Mouse (Mus musculus) G1E (cell line): ENCODE measurements around the gene Xkr7. TPM values are rescaled to one million over a fixed set of nuclear protein-coding genes. Genes with fewer than 3 reads are reported as not detected.
A peak's percentile ranks its signal among the peaks of the same experiment; 100 is the strongest.

Experiments used
- ATAC-seq: 2 replicates; pipeline ENCODE4 v1.8.0; 2016; ENCODE audit warnings: mild to moderate bottlenecking; ENCODE audit not compliant: insufficient number of reproducible peaks, poor library complexity, low FRiP score, severe bottlenecking; ENCODE audit errors: extremely low read depth
- DNase-seq: peaks from one replicate; pipeline ENCODE4 v3.0.0; 2012; ENCODE audit warnings: low spot score
- H3K27me3 ChIP-seq: 2 replicates; pipeline ENCODE4 v1.6.1; 2012; ENCODE audit warnings: mild to moderate bottlenecking, low read length, inconsistent platforms; ENCODE audit not compliant: insufficient read depth
- H3K36me3 ChIP-seq: replicated peaks from 2 replicates; pipeline ENCODE3; 2012; ENCODE audit warnings: mild to moderate bottlenecking, inconsistent platforms
- H3K4me1 ChIP-seq: 2 replicates; pipeline ENCODE4 v1.6.1; 2012; ENCODE audit warnings: low read depth, low read length, inconsistent platforms, mixed read lengths; ENCODE audit not compliant: insufficient read depth
- H3K4me3 ChIP-seq: 2 replicates; pipeline ENCODE4 v1.5.1; 2012; ENCODE audit warnings: low read depth, mild to moderate bottlenecking, inconsistent platforms, low read length, moderate library complexity, mixed read lengths
- H3K9me3 ChIP-seq: replicated peaks from 2 replicates; pipeline ENCODE4 v1.6.1; 2012; ENCODE audit warnings: inconsistent platforms
- CTCF ChIP-seq: IDR thresholded peaks from 2 replicates; pipeline ENCODE4 v1.5.1; 2012; ENCODE audit warnings: low read depth, low read length, inconsistent platforms, mixed read lengths
- GATA1 ChIP-seq: IDR thresholded peaks from 2 replicates; pipeline ENCODE4 v1.6.1; 2012; ENCODE audit warnings: borderline replicate concordance, low read length, inconsistent platforms, mixed read lengths
- GATA2 ChIP-seq: IDR thresholded peaks from 2 replicates; pipeline ENCODE4 v1.6.1; 2012; ENCODE audit warnings: low read depth, low read length, inconsistent platforms, borderline replicate concordance
- POLR2AphosphoS5 ChIP-seq: IDR thresholded peaks from 2 replicates; pipeline ENCODE4 v1.6.1; 2012; ENCODE audit warnings: low read depth, low read length, inconsistent platforms; ENCODE audit not compliant: insufficient replicate concordance
- TAL1 ChIP-seq: conservative IDR thresholded peaks from 2 replicates; pipeline ENCODE4 v1.6.1; 2012; ENCODE audit warnings: low read depth, low read length, inconsistent platforms, mixed read lengths
- polyA plus RNA-seq: library from polyadenylated mRNA; stranded (reverse); fragments of >175 nt; gene quantifications from 2 replicates; pipeline ENCODE4 v1.2.3, GENCODE M21; 2012
- total RNA-seq, 2 experiments: library from RNA; stranded (forward) in 1 of 2; stranded (reverse) in 1 of 2; fragments of 200-1000 nt in 1 of 2; fragments of >200 nt in 1 of 2; fragmentation: Nextera tagmentation in 1 of 2; gene quantifications; 2 replicates each; pipeline ENCODE4 v1.2.3; 2014 to 2017

Xkr7 gene
- total and polyA plus RNA-seq, 3 experiments = 0.05 TPM; not detected in 2

DNA sequence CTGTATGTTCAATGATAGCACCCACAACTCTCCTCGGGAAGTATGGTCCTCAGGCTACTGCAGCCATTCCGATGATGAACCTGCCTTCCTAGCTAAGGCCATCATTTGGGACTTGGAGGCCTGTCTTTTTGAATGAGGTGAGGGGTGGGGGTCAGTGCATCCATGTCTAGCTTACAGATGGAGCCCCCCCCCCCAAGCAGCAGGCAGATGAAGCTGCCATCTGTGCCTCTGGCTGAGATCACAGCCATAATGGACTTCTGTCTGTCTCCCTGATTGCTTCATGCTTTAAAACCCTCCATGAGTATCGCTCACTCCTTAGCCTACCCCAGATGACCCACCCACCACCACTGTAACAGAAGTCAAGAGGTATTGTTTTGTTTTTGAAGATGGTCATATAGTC lies 12.3 kb upstream of the Xkr7 start:
- Histone ChIP-seq H3K4me3 (no peak overlapping the region), H3K36me3 (no peaks in the 10 kb centered on the region), H3K9me3 (no peaks in the 10 kb centered on the region), H3K4me1 (peaks cover 9% of the 10 kb centered on the region), H3K27me3 (peaks cover 33% of the 10 kb centered on the region)
- TF ChIP-seq GATA1 (no peak), TAL1 (no peak), CTCF (no peak), GATA2 (no peak), POLR2AphosphoS5 (no peak)
- DNase-seq (no peak), ATAC-seq (no peak)

DNA sequence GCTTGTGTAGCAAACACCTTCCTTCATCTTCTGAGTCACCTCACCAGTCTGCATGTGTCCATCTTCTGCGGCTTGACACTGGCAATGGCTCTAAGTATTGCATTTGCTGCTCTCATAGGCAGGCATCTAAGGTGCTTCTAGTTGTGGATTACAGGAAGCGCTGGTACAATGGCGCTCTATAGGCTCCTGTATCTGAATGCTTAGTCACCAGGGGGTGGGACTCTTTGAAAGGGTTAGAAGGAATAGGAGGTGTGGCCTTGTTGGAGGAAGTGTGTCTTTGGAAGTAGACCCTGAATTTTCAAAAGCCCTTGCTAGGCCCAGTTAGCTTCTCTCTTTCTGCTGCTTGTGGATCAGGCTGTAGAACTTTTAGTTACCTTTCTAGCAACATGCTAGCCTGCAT lies 10.5 kb upstream of the Xkr7 start:
- TF ChIP-seq TAL1 (no peak), GATA2 (no peak), GATA1 (no peak), CTCF (no peak), POLR2AphosphoS5 (no peak)
- ATAC-seq = peak; percentile 22; the same call in 1 of the 2 replicates
- H3K4me1 ChIP-seq = peaks cover 7% of the 10 kb centered on the region
- H3K9me3 ChIP-seq = no peaks in the 10 kb centered on the region
- peaks cover 33% of the 10 kb centered on the region for H3K27me3 ChIP-seq
- no peak for DNase-seq
- no peaks in the 10 kb centered on the region for H3K36me3 ChIP-seq
- H3K4me3 ChIP-seq = no peak overlapping the region

DNA sequence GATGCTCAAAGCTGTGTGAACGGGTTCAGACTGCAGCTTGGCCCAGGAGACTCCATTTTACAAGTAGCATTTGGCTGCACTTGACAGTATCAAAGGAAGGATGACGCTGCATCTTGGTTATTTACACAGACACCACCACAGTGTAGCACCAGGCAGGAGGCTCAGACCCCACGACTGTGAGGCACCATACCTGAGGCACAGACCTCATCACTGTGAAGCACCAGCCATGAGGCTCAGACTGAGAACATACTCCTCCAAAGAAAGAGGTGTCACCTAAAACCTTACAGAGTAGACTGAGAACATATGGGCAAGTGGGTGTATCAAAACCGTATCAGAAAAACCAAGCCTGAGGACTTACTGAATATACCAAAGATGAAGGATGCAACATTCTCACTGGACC lies 8.8 kb upstream of the Xkr7 start:
- H3K9me3 ChIP-seq = no peaks in the 10 kb centered on the region
- peaks cover 7% of the 10 kb centered on the region for H3K4me1 ChIP-seq
- H3K36me3 ChIP-seq = no peaks in the 10 kb centered on the region
- ATAC-seq = no peak
- H3K4me3 ChIP-seq = no peak overlapping the region
- TF ChIP-seq GATA1 (no peak), TAL1 (no peak), CTCF (no peak), GATA2 (no peak), POLR2AphosphoS5 (no peak)
- peaks cover 28% of the 10 kb centered on the region for H3K27me3 ChIP-seq
- no peak for DNase-seq

DNA sequence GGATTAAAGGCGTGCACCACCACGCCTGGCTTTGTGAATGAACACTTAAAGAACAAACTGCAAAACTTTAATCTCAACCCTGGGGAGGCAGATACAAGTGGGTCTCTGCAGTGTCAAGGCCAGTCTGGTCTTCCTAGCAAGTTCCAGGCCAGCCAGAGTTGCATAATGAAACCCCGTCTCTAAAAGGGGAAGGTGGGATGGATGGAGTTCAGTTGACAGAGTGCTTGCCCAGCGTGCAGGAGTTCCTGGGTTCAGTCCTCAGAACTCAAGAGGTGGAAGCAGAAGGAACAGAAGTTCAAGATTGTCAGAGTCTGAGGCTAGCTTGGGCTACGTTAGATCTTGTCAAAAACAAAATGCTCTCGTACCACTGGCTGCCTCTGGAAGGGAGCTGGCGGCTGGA lies 5.6 kb upstream of the Xkr7 start:
- Histone ChIP-seq H3K27me3 (peaks cover 12% of the 10 kb centered on the region), H3K4me3 (no peak overlapping the region), H3K9me3 (no peaks in the 10 kb centered on the region), H3K4me1 (peaks cover 6% of the 10 kb centered on the region; the same call in 1 of the 2 replicates), H3K36me3 (no peaks in the 10 kb centered on the region)
- no peak for DNase-seq
- TF ChIP-seq CTCF = no peak
- TF ChIP-seq POLR2AphosphoS5 = no peak
- TF ChIP-seq TAL1 = no peak
- no peak for TF ChIP-seq GATA1
- no peak for TF ChIP-seq GATA2
- ATAC-seq = no peak

DNA sequence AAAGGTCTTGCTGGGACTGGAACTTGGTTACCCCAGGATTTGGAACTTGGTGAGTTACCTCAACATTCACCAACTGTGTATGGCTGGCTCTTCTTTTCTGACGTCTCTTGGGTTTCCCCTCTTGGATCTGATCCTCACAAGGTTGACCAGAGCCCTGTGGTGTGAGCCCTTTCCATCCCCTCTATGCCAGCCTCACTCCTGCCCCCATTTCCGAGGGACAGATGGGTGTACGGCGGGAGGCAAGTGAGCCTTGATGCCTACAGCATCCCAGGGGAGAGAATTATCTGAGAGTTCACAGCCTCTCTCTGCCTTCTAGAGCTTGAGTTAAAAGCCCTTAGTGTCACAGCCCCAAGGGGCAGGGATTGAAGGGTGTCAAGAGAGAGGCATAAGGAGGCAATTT lies 4.2 kb upstream of the Xkr7 start:
- peaks cover 12% of the 10 kb centered on the region for H3K27me3 ChIP-seq
- H3K9me3 ChIP-seq = 0 out of 2 replicates have a peak, but pooled peaks cover 2% of the 10 kb centered on the region
- ATAC-seq (no peak), DNase-seq (no peak)
- TF ChIP-seq CTCF = no peak
- TF ChIP-seq TAL1 = no peak
- no peak for TF ChIP-seq GATA2
- TF ChIP-seq POLR2AphosphoS5 = no peak
- TF ChIP-seq GATA1 = no peak
- H3K4me1 ChIP-seq = no peaks in the 10 kb centered on the region
- no peak overlapping the region for H3K4me3 ChIP-seq
- no peaks in the 10 kb centered on the region for H3K36me3 ChIP-seq

DNA sequence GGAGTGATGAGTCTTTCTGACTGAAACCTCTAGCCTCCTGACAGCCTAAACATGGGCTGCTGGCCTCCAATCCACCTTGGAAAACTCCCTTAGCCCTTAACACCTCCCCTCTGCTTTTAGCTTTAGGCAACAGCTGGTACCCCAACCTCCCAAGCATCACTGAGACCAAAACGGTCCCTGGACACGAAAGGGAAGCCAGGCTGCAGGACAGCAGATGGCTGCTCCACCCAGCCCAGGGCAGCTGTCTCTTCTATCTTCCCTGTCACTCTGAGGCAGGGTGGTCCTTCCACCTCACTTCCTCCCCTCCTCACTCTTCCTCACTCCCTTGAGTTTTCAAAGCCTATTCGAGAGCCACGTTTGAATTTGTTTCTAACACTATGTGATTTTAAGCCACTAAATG lies 1.2 kb upstream of the Xkr7 start:
- Histone ChIP-seq H3K27me3 (peaks cover 8% of the 10 kb centered on the region), H3K36me3 (no peaks in the 10 kb centered on the region), H3K4me1 (no peaks in the 10 kb centered on the region), H3K4me3 (no peak overlapping the region), H3K9me3 (0 out of 2 replicates have a peak, but pooled peaks cover 2% of the 10 kb centered on the region)
- ATAC-seq = no peak
- DNase-seq = no peak
- no peak for TF ChIP-seq TAL1
- TF ChIP-seq CTCF = no peak
- no peak for TF ChIP-seq GATA2
- no peak for TF ChIP-seq POLR2AphosphoS5
- TF ChIP-seq GATA1 = no peak

DNA sequence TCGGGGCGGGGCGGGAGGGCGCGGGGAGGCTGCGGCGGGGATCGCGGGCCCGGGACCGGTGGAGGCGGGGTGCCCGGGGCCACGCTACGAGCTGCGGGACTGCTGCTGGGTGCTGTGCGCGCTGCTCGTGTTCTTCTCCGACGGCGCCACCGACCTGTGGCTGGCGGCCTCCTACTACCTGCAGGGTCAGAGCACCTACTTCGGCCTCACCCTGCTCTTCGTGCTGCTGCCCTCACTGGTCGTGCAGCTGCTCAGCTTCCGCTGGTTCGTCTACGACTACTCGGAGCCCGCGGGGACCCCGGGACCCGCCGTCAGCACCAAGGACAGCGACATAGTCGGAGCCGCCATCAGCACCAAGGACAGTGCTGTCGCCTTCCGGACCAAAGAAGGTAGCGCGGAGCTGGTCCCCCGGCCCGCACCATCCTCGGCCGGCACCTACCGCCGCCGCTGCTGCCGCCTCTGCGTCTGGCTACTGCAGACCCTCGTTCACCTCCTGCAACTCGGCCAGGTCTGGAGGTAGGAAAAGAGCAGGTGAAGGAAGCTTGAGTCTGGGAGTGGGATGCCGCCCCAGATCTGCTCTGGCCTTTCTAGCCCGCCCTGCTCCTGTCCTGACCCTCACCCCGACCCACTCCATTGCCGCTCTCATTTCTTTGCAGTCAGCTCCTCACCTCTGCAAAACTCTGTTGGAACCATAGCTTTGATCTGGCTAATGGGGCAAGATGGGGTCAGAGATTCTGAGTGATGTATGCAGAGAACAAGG lies 611 bp downstream of the Xkr7 start:
- peak; percentile 59 for DNase-seq
- ATAC-seq = no peak
- no peak for TF ChIP-seq GATA1
- H3K9me3 ChIP-seq = 0 out of 2 replicates have a peak, but pooled peaks cover 2% of the 10 kb centered on the region
- no peak overlapping the region for H3K4me3 ChIP-seq
- no peaks in the 10 kb centered on the region for H3K36me3 ChIP-seq
- peaks cover 9% of the 10 kb centered on the region for H3K27me3 ChIP-seq
- H3K4me1 ChIP-seq = peaks cover 7% of the 10 kb centered on the region; the same call in 1 of the 2 replicates
